Mouse (Mus musculus) stomach, postnatal 0 days (tissue): ENCODE results near the gene Spp2. TPM values are rescaled to one million over a fixed set of nuclear protein-coding genes. Genes with fewer than 3 reads are reported as not detected.
"Not testable (repeated sequence)": the region's sequence is repeated elsewhere in the genome, so short reads cannot be mapped to it uniquely, and the experiment has no call there.

Experiments used
- ATAC-seq: fragments of 200-750 bp; cut with Nextera tagmentation; 2 replicates; pipeline ENCODE4 v1.8.0; 2017; ENCODE audit not compliant: low FRiP score, low TSS enrichment
- DNase-seq: peaks from one replicate; pipeline ENCODE4 v3.0.0-alpha.2; 2016; ENCODE audit warnings: low spot score
- H3K27ac ChIP-seq: fragments of 300-500 bp; sonication (generic); replicated peaks from 2 replicates; pipeline ENCODE4 v1.5.1; 2014; ENCODE audit warnings: mild to moderate bottlenecking, control low read depth
- H3K27me3 ChIP-seq: fragments of 300-500 bp; sonication (generic); 2 replicates; pipeline ENCODE4 v1.6.1; 2014; ENCODE audit warnings: low read length; ENCODE audit not compliant: control insufficient read depth, insufficient read depth
- H3K36me3 ChIP-seq: fragments of 300-500 bp; sonication (generic); 2 replicates; pipeline ENCODE4 v1.6.1; 2014; ENCODE audit warnings: low read length, mixed read lengths; ENCODE audit not compliant: control insufficient read depth, insufficient read depth
- H3K4me1 ChIP-seq: fragments of 300-500 bp; sonication (generic); replicated peaks from 2 replicates; pipeline ENCODE4 v1.6.1; 2014; ENCODE audit warnings: antibody characterized with exemption; ENCODE audit not compliant: control insufficient read depth, insufficient read depth
- H3K4me2 ChIP-seq: fragments of 300-500 bp; sonication (generic); replicated peaks from 2 replicates; pipeline ENCODE4 v1.6.1; 2014; ENCODE audit warnings: low read depth, mild to moderate bottlenecking, control low read depth, moderate library complexity
- H3K4me3 ChIP-seq: fragments of 300-500 bp; sonication (generic); 2 replicates; pipeline ENCODE4 v1.5.1; 2014; ENCODE audit warnings: low read depth, low read length, control low read depth
- H3K9ac ChIP-seq: fragments of 300-500 bp; sonication (generic); 2 replicates; pipeline ENCODE4 v1.6.1; 2014; ENCODE audit warnings: mild to moderate bottlenecking, low read length, control low read depth, mixed read lengths
- H3K9me3 ChIP-seq: fragments of 300-500 bp; sonication (generic); 2 replicates; pipeline ENCODE4 v1.6.1; 2016; ENCODE audit warnings: low read length; ENCODE audit not compliant: control insufficient read depth
- CTCF ChIP-seq: IDR thresholded peaks from 2 replicates; pipeline ENCODE4 v1.5.1; 2016; ENCODE audit warnings: antibody characterized with exemption, low read depth, mild to moderate bottlenecking, moderate library complexity
- EP300 ChIP-seq: optimal IDR thresholded peaks from 2 replicates; pipeline ENCODE3; 2016; ENCODE audit warnings: antibody characterized with exemption
- WGBS: fragments of 180-500 bp; shearing (Covaris S2); extraction: QIAGEN DNeasy Blood & Tissue Kit; methylation state at CpG from one replicate; pipeline ENCODE4 v1.1.7; 2014; 5-methylcytosine and 5-hydroxymethylcytosine counted together
- polyA plus RNA-seq: library from polyadenylated mRNA; unstranded; fragments of >200 nt; fragmentation: Nextera tagmentation; extraction: Ambion mirVana; gene quantifications from 2 replicates; pipeline ENCODE4 v1.2.1, GENCODE M21; 2015

Spp2 gene
- polyA plus RNA-seq, 1 experiment from 2014 or later = 0.93 TPM

GRCm38 (mm10) chr1:88437206-88438126, 30.7 kb downstream of the Spp2 start:
- 45% methylated on average over 9 of the region's 9 CpGs for WGBS
- peak; percentile 86 for DNase-seq
- peak; percentile 83 for ATAC-seq

GRCm38 (mm10) chr1:88443383-88443782, 36.6 kb downstream of the Spp2 start:
- no peak for DNase-seq
- no peak overlapping the region for H3K27ac ChIP-seq

More at GRCm38 (mm10) chr1:88437206-88438126, 30.7 kb downstream of the Spp2 start:
- no peak overlapping the region for H3K4me3 ChIP-seq
- TF ChIP-seq CTCF (no peak), EP300 (no peak)
- H3K36me3 ChIP-seq = no peaks in the 10 kb centered on the region
- no peak overlapping the region for H3K4me2 ChIP-seq
- no peak overlapping the region for H3K9ac ChIP-seq
- H3K27ac ChIP-seq = peak overlapping the region; percentile 77
- H3K9me3 ChIP-seq = no peaks in the 10 kb centered on the region
- no peaks in the 10 kb centered on the region for H3K4me1 ChIP-seq
- H3K27me3 ChIP-seq = no peaks in the 10 kb centered on the region

GRCm38 (mm10) chr1:88445400-88445799, 38.6 kb downstream of the Spp2 start:
- Histone ChIP-seq H3K27me3 (no peaks in the 10 kb centered on the region), H3K36me3 (no peaks in the 10 kb centered on the region), H3K9me3 (no peaks in the 10 kb centered on the region), H3K4me3 (no peak overlapping the region), H3K4me2 (no peak overlapping the region), H3K9ac (no peak overlapping the region), H3K27ac (no peak overlapping the region), H3K4me1 (no peaks in the 10 kb centered on the region)
- WGBS = 83% methylated on average over 4 of the region's 4 CpGs
- DNase-seq = no peak
- TF ChIP-seq EP300 = no peak
- peak; percentile 67 for TF ChIP-seq CTCF
- ATAC-seq = no peak

More at GRCm38 (mm10) chr1:88443383-88443782, 36.6 kb downstream of the Spp2 start:
- no peaks in the 10 kb centered on the region for H3K4me1 ChIP-seq
- H3K9ac ChIP-seq = no peak overlapping the region
- H3K27me3 ChIP-seq = no peaks in the 10 kb centered on the region
- 0 out of 2 replicates have a peak, but pooled peaks have one; percentile 34 for ATAC-seq
- no peaks in the 10 kb centered on the region for H3K9me3 ChIP-seq
- no peaks in the 10 kb centered on the region for H3K36me3 ChIP-seq
- 39% methylated on average over 4 of the region's 4 CpGs for WGBS
- TF ChIP-seq CTCF (no peak), EP300 (no peak)
- no peak overlapping the region for H3K4me3 ChIP-seq
- no peak overlapping the region for H3K4me2 ChIP-seq

- DNase-seq (no peak), ATAC-seq (no peak)
- H3K27me3 ChIP-seq = no peaks in the 10 kb centered on the region
- H3K4me1 ChIP-seq = no peaks in the 10 kb centered on the region
- H3K27ac ChIP-seq = no peak overlapping the region
- no peaks in the 10 kb centered on the region for H3K9me3 ChIP-seq
- WGBS = 75% methylated on average over 16 of the region's 16 CpGs
- TF ChIP-seq CTCF (no peak), EP300 (no peak)
- no peak overlapping the region for H3K4me3 ChIP-seq
- H3K9ac ChIP-seq = no peak overlapping the region
- no peaks in the 10 kb centered on the region for H3K36me3 ChIP-seq
- no peak overlapping the region for H3K4me2 ChIP-seq
These were observed 39.7 kb downstream of the Spp2 start for GRCm38 (mm10) chr1:88446270-88447030.

GRCm38 (mm10) chr1:88447483-88447882, 40.7 kb downstream of the Spp2 start:
- Histone ChIP-seq H3K9me3 (no peaks in the 10 kb centered on the region), H3K27ac (no peak overlapping the region), H3K27me3 (no peaks in the 10 kb centered on the region), H3K36me3 (no peaks in the 10 kb centered on the region), H3K4me2 (no peak overlapping the region), H3K4me1 (no peaks in the 10 kb centered on the region), H3K9ac (no peak overlapping the region), H3K4me3 (no peak overlapping the region)
- ATAC-seq = peak; percentile 68; the same call in 1 of the 2 replicates
- peak; percentile 51 for DNase-seq
- WGBS = 21% methylated on average over 6 of the region's 6 CpGs
- TF ChIP-seq EP300 = no peak
- no peak for TF ChIP-seq CTCF

GRCm38 (mm10) chr1:88448094-88448493, 41.3 kb downstream of the Spp2 start:
- not testable (repeated sequence) for H3K9me3 ChIP-seq, ATAC-seq, H3K4me1 ChIP-seq, H3K36me3 ChIP-seq, H3K4me3 ChIP-seq, DNase-seq, H3K4me2 ChIP-seq, H3K9ac ChIP-seq, H3K27ac ChIP-seq, H3K27me3 ChIP-seq
- WGBS = 76% methylated on average over 3 of the region's 3 CpGs
